Mouse (Mus musculus) cerebellum, postnatal 14 days (tissue): ENCODE measurements around the gene Olfr1511.
"Not testable (repeated sequence)": the region's sequence is repeated elsewhere in the genome, so short reads cannot be mapped to it uniquely, and the experiment has no call there.

ENCODE experiments used
- DNase-seq, 2 experiments: peaks; one replicate each; pipeline ENCODE4 v3.0.0; 2021; ENCODE audit warnings: mixed read lengths in 2 of 2

The Olfr1511 gene

GRCm38 (mm10) chr14:52397279-52397678 lies at the start of gene Olfr1511:
Olfr1511 (minus strand) TSS chr14:52397379.
- DNase-seq: no peak

DNA sequence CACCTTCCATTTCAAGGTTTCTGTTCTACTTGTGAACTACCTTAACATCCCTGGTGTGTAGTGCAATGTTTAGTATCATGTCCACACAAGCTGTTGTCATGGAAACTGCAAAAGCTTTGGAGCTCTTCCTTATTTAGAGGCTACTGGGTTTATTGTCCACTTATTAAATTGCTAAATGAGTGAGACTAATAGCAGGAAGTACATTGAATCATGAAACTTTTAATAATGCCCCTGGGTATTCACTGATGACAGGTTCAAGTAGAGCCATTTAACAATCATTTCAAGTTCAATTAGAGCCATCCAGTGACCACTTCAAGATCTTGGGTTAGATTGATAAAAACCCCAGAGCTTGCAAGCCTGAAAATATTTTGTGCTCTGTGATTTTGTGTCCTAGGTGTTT lies 45.5 kb upstream of the Olfr1511 start, which contains the start of gene Olfr1509:
TSS of gene Olfr1509 (plus strand) at position 301 of the 400 bp plus-strand sequence.
- DNase-seq: no peak

- DNase-seq: no peak
Measured at GRCm38 (mm10) chr14:52427686-52428085, 30.5 kb upstream of the Olfr1511 start.

DNA sequence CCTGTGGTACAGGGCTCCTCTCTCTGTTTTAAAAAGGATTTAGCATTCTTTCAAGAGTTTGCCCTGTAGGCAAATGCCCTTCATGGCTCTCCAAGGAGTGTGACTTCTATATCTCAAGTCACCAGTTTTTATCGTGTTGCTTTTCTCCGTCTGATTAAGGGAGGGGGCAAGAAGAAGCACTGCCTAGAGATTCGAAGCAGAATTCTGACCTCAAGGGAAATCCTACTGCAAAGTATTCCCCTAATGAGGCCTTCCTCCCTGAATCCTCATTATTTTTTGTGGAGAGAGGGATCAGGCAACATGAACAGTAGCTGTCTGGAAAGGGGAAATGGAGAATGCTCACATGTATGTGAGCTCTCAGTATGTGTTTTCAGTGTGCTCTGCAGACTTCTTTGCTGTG lies 17.1 kb upstream of the Olfr1511 start, which contains the start of gene Olfr1510:
TSS of gene Olfr1510 (minus strand) at position 101 of the 400 bp plus-strand sequence.
- DNase-seq: no peak

- not testable (repeated sequence) for DNase-seq
Measured at GRCm38 (mm10) chr14:52410142-52410919, 13.2 kb upstream of the Olfr1511 start.

- not testable (repeated sequence) for DNase-seq
Measured at GRCm38 (mm10) chr14:52390084-52390848, 6.9 kb downstream of the Olfr1511 start.

GRCm38 (mm10) chr14:52379068-52379467 lies 18.1 kb downstream of the Olfr1511 start, which contains the start of gene Olfr1512:
Olfr1512 (minus strand) TSS chr14:52379168.
- DNase-seq: no peak

- no peak for DNase-seq
Measured at GRCm38 (mm10) chr14:52368741-52369140, 28.4 kb downstream of the Olfr1511 start.

GRCm38 (mm10) chr14:52356308-52356707 lies 40.9 kb downstream of the Olfr1511 start, which contains the start of gene Olfr1513:
Olfr1513 (minus strand) TSS chr14:52356408.
- DNase-seq: no peak
